Mouse (Mus musculus) midbrain, embryonic 11.5 days (tissue): ENCODE measurements around the gene Aif1l. TPM values are rescaled to one million over a fixed set of nuclear protein-coding genes. Genes with fewer than 3 reads are reported as not detected.

Experiments used
- ATAC-seq: fragments of 200-750 bp; cut with Nextera tagmentation; 2 replicates; pipeline ENCODE4 v1.8.0; 2017; ENCODE audit warnings: moderate TSS enrichment, moderate library complexity; ENCODE audit not compliant: low FRiP score
- DNase-seq: peaks from one replicate; pipeline ENCODE4 v3.0.0; 2015; ENCODE audit warnings: low spot score; ENCODE audit errors: missing footprints
- H3K27ac ChIP-seq: fragments of 300-500 bp; sonication (generic); 2 replicates; pipeline ENCODE4 v1.5.1; 2014; ENCODE audit warnings: low read depth, low read length
- H3K27me3 ChIP-seq: fragments of 300-500 bp; sonication (generic); 2 replicates; pipeline ENCODE4 v1.6.1; 2014; ENCODE audit warnings: mild to moderate bottlenecking, low read length, moderate library complexity, mixed read lengths; ENCODE audit not compliant: control insufficient read depth, insufficient read depth
- H3K36me3 ChIP-seq: fragments of 300-500 bp; sonication (generic); 2 replicates; pipeline ENCODE4 v1.6.1; 2014; ENCODE audit warnings: mild to moderate bottlenecking, low read length, moderate library complexity, mixed read lengths; ENCODE audit not compliant: control insufficient read depth, insufficient read depth
- H3K4me1 ChIP-seq: fragments of 300-500 bp; sonication (generic); 2 replicates; pipeline ENCODE4 v1.6.1; 2014; ENCODE audit warnings: low read length; ENCODE audit not compliant: control insufficient read depth, insufficient read depth
- H3K4me2 ChIP-seq: fragments of 300-500 bp; sonication (generic); 2 replicates; pipeline ENCODE4 v1.6.1; 2014; ENCODE audit warnings: mild to moderate bottlenecking, moderate library complexity
- H3K4me3 ChIP-seq: fragments of 300-500 bp; sonication (generic); 2 replicates; pipeline ENCODE4 v1.5.1; 2014; ENCODE audit warnings: low read depth, low read length
- H3K9ac ChIP-seq: fragments of 300-500 bp; sonication (generic); 2 replicates; pipeline ENCODE4 v1.6.1; 2014; ENCODE audit warnings: low read length
- H3K9me3 ChIP-seq: fragments of 300-500 bp; sonication (generic); 2 replicates; pipeline ENCODE4 v1.6.1; 2016; ENCODE audit warnings: low read length; ENCODE audit not compliant: control insufficient read depth
- WGBS: fragments of 180-500 bp; shearing (Covaris S2); extraction: QIAGEN DNeasy Blood & Tissue Kit; methylation state at CpG from one replicate; pipeline ENCODE4 v1.1.7; 2014; 5-methylcytosine and 5-hydroxymethylcytosine counted together
- polyA plus RNA-seq: library from polyadenylated mRNA; unstranded; fragments of >200 nt; fragmentation: Nextera tagmentation; extraction: Ambion mirVana; gene quantifications from 2 replicates; pipeline ENCODE4 v1.2.1, GENCODE M21; 2014

The Aif1l gene
- polyA plus RNA-seq, 1 experiment from 2014 or later = 65.0 TPM

- peak; percentile 71 for DNase-seq
- peaks cover 20% of the 10 kb centered on the region; the same call in 1 of the 2 replicates for H3K36me3 ChIP-seq
- H3K4me3 ChIP-seq = no peak overlapping the region
- no peak overlapping the region for H3K27ac ChIP-seq
- 94% methylated on average over 11 of the region's 11 CpGs for WGBS
- H3K4me1 ChIP-seq = no peaks in the 10 kb centered on the region
- no peak for ATAC-seq
- H3K9ac ChIP-seq = no peak overlapping the region
- no peak overlapping the region for H3K4me2 ChIP-seq
- H3K9me3 ChIP-seq = no peaks in the 10 kb centered on the region
- H3K27me3 ChIP-seq = no peaks in the 10 kb centered on the region
These were observed 58.8 kb downstream of the Aif1l start for GRCm38 (mm10) chr2:32008716-32009115.

DNA sequence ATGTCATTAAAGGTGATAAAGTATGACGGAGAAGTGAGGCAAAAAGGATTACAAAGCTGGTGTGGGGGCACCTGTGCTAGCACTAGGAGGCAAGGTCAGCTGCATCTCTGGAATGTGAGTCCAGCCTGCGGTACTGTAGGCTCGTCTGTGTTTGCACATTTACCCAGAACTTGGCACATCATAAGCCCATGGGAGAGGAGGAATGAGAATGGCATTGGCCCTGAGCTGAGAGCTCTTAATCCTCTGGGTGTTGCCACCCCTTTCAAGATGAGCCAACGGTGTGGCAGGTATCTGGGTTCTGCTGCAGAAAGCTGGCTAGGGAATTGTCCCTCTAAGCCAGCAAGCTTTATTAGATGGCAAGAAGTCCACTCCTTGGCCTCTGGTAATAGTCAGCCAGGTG, 69.8 kb downstream of the Aif1l start:
- H3K9me3 ChIP-seq = no peaks in the 10 kb centered on the region
- ATAC-seq (no peak), DNase-seq (peak; percentile 28)
- no peaks in the 10 kb centered on the region for H3K27me3 ChIP-seq
- WGBS = 90% methylated on average over 4 of the region's 4 CpGs
- no peaks in the 10 kb centered on the region for H3K4me1 ChIP-seq
- H3K27ac ChIP-seq = no peak overlapping the region
- no peak overlapping the region for H3K4me3 ChIP-seq
- H3K36me3 ChIP-seq = peaks cover 23% of the 10 kb centered on the region
- H3K4me2 ChIP-seq = no peak overlapping the region
- no peak overlapping the region for H3K9ac ChIP-seq

DNA sequence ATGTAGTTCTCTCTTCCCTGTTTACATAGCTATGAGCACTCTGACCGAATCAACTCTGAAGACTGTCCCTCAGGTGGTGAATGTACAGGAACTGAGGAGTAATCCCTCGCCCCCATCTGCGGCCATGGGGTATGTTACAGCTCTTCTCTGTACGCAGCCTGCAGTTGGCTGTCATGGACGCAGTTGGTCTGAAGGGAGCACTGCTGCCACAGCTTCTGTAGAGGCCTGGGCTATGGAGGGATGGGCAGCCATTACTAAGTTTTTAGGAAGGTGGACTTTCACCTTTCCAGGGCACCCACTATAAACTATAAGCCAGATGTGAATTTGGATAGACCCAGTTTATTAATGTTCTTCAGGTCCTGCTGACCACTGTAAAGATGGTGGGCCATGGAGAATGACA, 70.3 kb downstream of the Aif1l start:
- Histone ChIP-seq H3K9ac (no peak overlapping the region), H3K4me3 (no peak overlapping the region), H3K27ac (no peak overlapping the region), H3K27me3 (no peaks in the 10 kb centered on the region), H3K4me1 (no peaks in the 10 kb centered on the region), H3K4me2 (no peak overlapping the region), H3K9me3 (no peaks in the 10 kb centered on the region), H3K36me3 (peaks cover 26% of the 10 kb centered on the region)
- ATAC-seq (no peak), DNase-seq (peak; percentile 68)
- 93% methylated on average over 5 of the region's 5 CpGs for WGBS

Other genes starting within 250 kb of the Aif1l start
- gene Qrfp, start 139.6 kb upstream of the Aif1l start, polyA plus RNA-seq = 0.06 and 0.11 TPM in 2 replicates
- 0.83 and 1.7 TPM in 2 replicates for gene Fibcd1, start 104.1 kb upstream of the Aif1l start, polyA plus RNA-seq
- 7.7 and 9.6 TPM in 2 replicates for gene Lamc3, start 62.8 kb upstream of the Aif1l start, polyA plus RNA-seq
- 64.6 and 64.7 TPM in 2 replicates for gene Nup214, start 24.3 kb downstream of the Aif1l start, polyA plus RNA-seq
- gene Fam78a, start 134.7 kb downstream of the Aif1l start, polyA plus RNA-seq = 0.60 and 1.3 TPM in 2 replicates
- gene Plpp7, start 145.4 kb downstream of the Aif1l start, polyA plus RNA-seq = 5.9 and 7.3 TPM in 2 replicates
- 52.6 and 64.1 TPM in 2 replicates for gene Prrc2b, start 200.9 kb downstream of the Aif1l start, polyA plus RNA-seq